Mouse (Mus musculus) liver, embryonic 16.5 days (tissue): ENCODE measurements around the gene Myo10. TPM values are rescaled to one million over a fixed set of nuclear protein-coding genes. Genes with fewer than 3 reads are reported as not detected.

Experiments
- ATAC-seq: fragments of 200-750 bp; cut with Nextera tagmentation; 2 replicates; pipeline ENCODE4 v1.8.0; 2017; ENCODE audit warnings: low read depth, mild to moderate bottlenecking, moderate number of reproducible peaks, moderate library complexity
- H3K27ac ChIP-seq: fragments of 300-500 bp; sonication (generic); 2 replicates; pipeline ENCODE4 v1.5.1; 2014; ENCODE audit warnings: mild to moderate bottlenecking, low read length
- H3K27me3 ChIP-seq: fragments of 300-500 bp; sonication (generic); 2 replicates; pipeline ENCODE4 v1.6.1; 2014; ENCODE audit warnings: low read depth, low read length, mixed read lengths; ENCODE audit not compliant: control insufficient read depth, insufficient read depth
- H3K36me3 ChIP-seq: fragments of 300-500 bp; sonication (generic); 2 replicates; pipeline ENCODE4 v1.6.1; 2014; ENCODE audit warnings: mild to moderate bottlenecking; ENCODE audit not compliant: control insufficient read depth, insufficient read depth
- H3K4me1 ChIP-seq: fragments of 300-500 bp; sonication (generic); 2 replicates; pipeline ENCODE4 v1.6.1; 2014; ENCODE audit warnings: low read depth, low read length, mixed read lengths; ENCODE audit not compliant: control insufficient read depth
- H3K4me2 ChIP-seq: fragments of 300-500 bp; sonication (generic); 2 replicates; pipeline ENCODE4 v1.6.1; 2014; ENCODE audit warnings: low read depth, low read length, mixed read lengths
- H3K4me3 ChIP-seq: fragments of 300-500 bp; sonication (generic); 2 replicates; pipeline ENCODE4 v1.5.1; 2014; ENCODE audit warnings: low read depth, mild to moderate bottlenecking, low read length
- H3K9ac ChIP-seq: fragments of 300-500 bp; sonication (generic); 2 replicates; pipeline ENCODE4 v1.6.1; 2014; ENCODE audit warnings: low read depth, low read length
- H3K9me3 ChIP-seq: fragments of 300-500 bp; sonication (generic); replicated peaks from 2 replicates; pipeline ENCODE4 v1.6.1; 2016; ENCODE audit warnings: low read length; ENCODE audit not compliant: control insufficient read depth
- WGBS: fragments of 180-500 bp; shearing (Covaris S2); extraction: QIAGEN DNeasy Blood & Tissue Kit; methylation state at CpG from one replicate; pipeline ENCODE4 v1.1.7; 2014; ENCODE audit not compliant: insufficient replicate concordance; 5-methylcytosine and 5-hydroxymethylcytosine counted together
- polyA plus RNA-seq: library from polyadenylated mRNA; unstranded; fragments of >200 nt; fragmentation: Nextera tagmentation; extraction: Ambion mirVana; gene quantifications from 2 replicates; pipeline ENCODE4 v1.2.1, GENCODE M21; 2015

Myo10 gene
- polyA plus RNA-seq, 1 experiment from 2014 or later = 4.5 TPM

GRCm38 (mm10) chr15:25753878-25754277 lies 131.6 kb downstream of the Myo10 start:
- Histone ChIP-seq H3K27me3 (no peaks in the 10 kb centered on the region), H3K4me2 (no peak overlapping the region), H3K4me1 (no peaks in the 10 kb centered on the region; the same call in none of the 2 replicates), H3K36me3 (no peaks in the 10 kb centered on the region), H3K27ac (no peak overlapping the region), H3K9me3 (no peaks in the 10 kb centered on the region), H3K4me3 (no peak overlapping the region), H3K9ac (no peak overlapping the region)
- ATAC-seq = no peak

DNA sequence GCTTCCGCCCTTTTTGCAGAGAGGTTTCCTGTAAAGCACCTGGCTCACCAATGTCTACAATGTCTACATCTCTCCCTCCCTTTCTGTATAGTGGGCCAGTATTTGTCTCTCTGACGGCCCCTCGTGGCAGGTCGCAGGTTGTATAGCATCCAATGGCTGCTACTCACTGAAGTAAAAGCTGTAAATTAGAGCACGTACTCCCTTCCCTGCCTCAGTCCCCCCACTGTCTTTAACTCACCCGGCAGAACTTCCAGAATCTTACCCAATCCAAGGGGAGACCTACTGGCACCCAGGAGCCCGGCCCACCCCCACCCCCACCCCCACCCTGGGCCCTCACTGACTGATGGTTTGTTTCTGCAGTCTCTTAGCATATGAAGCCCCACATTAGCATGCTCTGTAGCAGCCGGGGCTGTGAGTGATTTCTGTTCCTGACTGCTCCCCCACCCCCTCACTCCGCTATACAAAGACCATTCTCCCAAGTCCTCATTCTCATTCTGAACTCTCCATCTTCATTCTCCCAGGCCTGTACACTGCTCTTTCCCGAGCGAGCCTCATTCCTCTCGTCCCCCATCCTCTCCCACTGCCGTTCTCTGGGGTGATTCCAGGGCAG lies 132.1 kb downstream of the Myo10 start:
- no peaks in the 10 kb centered on the region; the same call in none of the 2 replicates for H3K4me1 ChIP-seq
- WGBS = 59% methylated on average over 13 of the region's 13 CpGs
- H3K27ac ChIP-seq = no peak overlapping the region
- no peak overlapping the region for H3K4me2 ChIP-seq
- no peaks in the 10 kb centered on the region for H3K9me3 ChIP-seq
- no peak overlapping the region for H3K9ac ChIP-seq
- ATAC-seq = no peak
- H3K36me3 ChIP-seq = no peaks in the 10 kb centered on the region
- H3K27me3 ChIP-seq = no peaks in the 10 kb centered on the region
- H3K4me3 ChIP-seq = no peak overlapping the region

- H3K9me3 ChIP-seq = no peaks in the 10 kb centered on the region
- ATAC-seq = no peak
- no peak overlapping the region for H3K9ac ChIP-seq
- H3K27me3 ChIP-seq = no peaks in the 10 kb centered on the region
- H3K4me1 ChIP-seq = no peaks in the 10 kb centered on the region; the same call in none of the 2 replicates
- 56% methylated on average over 6 of the region's 6 CpGs for WGBS
- H3K27ac ChIP-seq = no peak overlapping the region
- no peak overlapping the region for H3K4me3 ChIP-seq
- H3K36me3 ChIP-seq = no peaks in the 10 kb centered on the region
- no peak overlapping the region for H3K4me2 ChIP-seq
Measured at GRCm38 (mm10) chr15:25755536-25755935, 133.2 kb downstream of the Myo10 start.

DNA sequence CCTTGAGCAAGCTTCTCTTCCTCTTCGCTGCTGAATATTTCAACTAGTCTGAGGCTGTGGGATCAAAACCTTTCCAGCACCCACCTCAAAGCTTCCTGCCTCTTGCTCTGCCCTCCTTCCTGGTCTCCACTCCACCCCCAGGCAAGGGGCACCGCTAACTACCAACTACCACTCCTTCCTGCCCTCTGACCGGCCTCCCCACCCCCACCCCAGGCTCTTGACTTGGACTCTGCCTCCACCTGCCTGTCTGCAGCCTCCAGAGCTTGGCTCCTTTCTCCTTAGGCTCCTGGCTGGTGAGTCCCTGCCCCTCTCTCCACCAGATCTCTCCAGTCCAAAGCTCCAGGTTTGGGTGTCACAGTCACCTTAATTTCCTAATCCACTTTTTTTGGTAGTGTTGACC lies 133.7 kb downstream of the Myo10 start:
- Histone ChIP-seq H3K9ac (no peak overlapping the region), H3K36me3 (no peaks in the 10 kb centered on the region), H3K27ac (no peak overlapping the region), H3K9me3 (no peaks in the 10 kb centered on the region), H3K4me1 (no peaks in the 10 kb centered on the region; the same call in none of the 2 replicates), H3K4me3 (no peak overlapping the region), H3K4me2 (no peak overlapping the region), H3K27me3 (no peaks in the 10 kb centered on the region)
- 23% methylated on average over 3 of the region's 3 CpGs for WGBS
- no peak for ATAC-seq

GRCm38 (mm10) chr15:25758037-25758436 lies 135.7 kb downstream of the Myo10 start:
- 61% methylated on average over 10 of the region's 10 CpGs for WGBS
- no peaks in the 10 kb centered on the region; the same call in none of the 2 replicates for H3K4me1 ChIP-seq
- H3K27me3 ChIP-seq = no peaks in the 10 kb centered on the region
- H3K4me2 ChIP-seq = no peak overlapping the region
- no peak overlapping the region for H3K27ac ChIP-seq
- no peaks in the 10 kb centered on the region for H3K9me3 ChIP-seq
- H3K4me3 ChIP-seq = no peak overlapping the region
- ATAC-seq = no peak
- no peaks in the 10 kb centered on the region for H3K36me3 ChIP-seq
- H3K9ac ChIP-seq = no peak overlapping the region

DNA sequence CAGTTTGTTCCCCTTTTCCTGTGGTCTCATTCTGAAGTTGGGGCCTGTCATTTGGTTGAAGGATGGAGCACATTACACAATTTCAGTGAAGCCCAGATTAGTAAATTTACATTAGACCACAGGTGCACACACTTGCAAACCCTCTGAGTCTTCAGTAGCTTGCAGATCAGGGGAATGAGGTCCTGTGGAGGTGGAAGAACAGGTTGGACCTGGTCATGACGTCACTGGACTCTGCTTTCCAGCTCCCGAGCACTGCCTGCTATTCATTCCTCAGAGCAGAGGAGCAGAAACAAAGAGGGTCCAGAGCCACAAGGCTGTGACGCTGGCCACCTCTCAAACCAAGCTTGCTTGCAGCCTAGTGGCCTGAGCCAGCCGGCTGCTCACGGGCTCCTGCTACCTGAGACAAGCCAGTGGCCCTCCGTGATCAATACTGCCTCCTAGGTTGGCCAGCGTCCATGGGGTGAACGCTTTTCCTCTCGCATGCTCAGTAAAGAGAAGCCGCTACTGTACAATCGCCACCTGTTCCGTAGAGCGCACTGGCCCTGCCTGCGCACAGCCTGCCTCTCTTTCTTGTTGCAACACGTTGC lies 136.3 kb downstream of the Myo10 start:
- H3K4me1 ChIP-seq = no peaks in the 10 kb centered on the region; the same call in none of the 2 replicates
- peak; percentile 68 for ATAC-seq
- no peaks in the 10 kb centered on the region for H3K27me3 ChIP-seq
- H3K4me2 ChIP-seq = no peak overlapping the region
- WGBS = 63% methylated on average over 15 of the region's 15 CpGs
- no peak overlapping the region for H3K27ac ChIP-seq
- no peaks in the 10 kb centered on the region for H3K9me3 ChIP-seq
- H3K36me3 ChIP-seq = no peaks in the 10 kb centered on the region
- H3K4me3 ChIP-seq = no peak overlapping the region
- no peak overlapping the region for H3K9ac ChIP-seq

DNA sequence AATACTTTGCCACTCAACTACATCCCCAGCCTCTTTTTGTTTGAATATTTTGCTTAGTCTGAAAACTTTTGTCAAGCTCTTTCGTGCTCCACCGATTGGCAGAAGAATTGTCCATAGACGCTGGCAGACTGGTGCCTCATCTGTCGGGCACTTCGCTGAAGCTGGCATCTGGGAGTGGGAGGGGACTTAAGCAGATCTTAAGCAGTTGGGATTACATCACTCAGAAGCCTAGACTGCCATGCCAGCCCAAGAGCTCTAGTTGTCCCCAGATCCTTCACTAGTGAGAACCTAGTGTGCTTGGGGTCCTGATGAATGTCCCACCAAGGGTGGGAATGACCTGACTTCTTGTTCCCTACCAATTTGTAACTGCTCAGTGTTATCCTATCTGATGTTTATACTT lies 138.0 kb downstream of the Myo10 start:
- no peaks in the 10 kb centered on the region for H3K36me3 ChIP-seq
- no peaks in the 10 kb centered on the region; the same call in none of the 2 replicates for H3K4me1 ChIP-seq
- H3K9ac ChIP-seq = no peak overlapping the region
- no peak overlapping the region for H3K27ac ChIP-seq
- H3K9me3 ChIP-seq = no peaks in the 10 kb centered on the region
- 84% methylated on average over 5 of the region's 5 CpGs for WGBS
- H3K4me3 ChIP-seq = no peak overlapping the region
- no peak overlapping the region for H3K4me2 ChIP-seq
- no peak for ATAC-seq
- no peaks in the 10 kb centered on the region for H3K27me3 ChIP-seq

GRCm38 (mm10) chr15:25761049-25761448 lies 138.7 kb downstream of the Myo10 start:
- no peaks in the 10 kb centered on the region for H3K27me3 ChIP-seq
- H3K4me2 ChIP-seq = no peak overlapping the region
- no peak overlapping the region for H3K27ac ChIP-seq
- ATAC-seq = no peak
- H3K4me3 ChIP-seq = no peak overlapping the region
- no peaks in the 10 kb centered on the region for H3K9me3 ChIP-seq
- no peaks in the 10 kb centered on the region for H3K36me3 ChIP-seq
- no peaks in the 10 kb centered on the region; the same call in none of the 2 replicates for H3K4me1 ChIP-seq
- WGBS = 73% methylated on average over 2 of the region's 2 CpGs
- H3K9ac ChIP-seq = no peak overlapping the region

- Histone ChIP-seq H3K4me2 (no peak overlapping the region), H3K36me3 (no peaks in the 10 kb centered on the region), H3K4me3 (no peak overlapping the region), H3K9ac (no peak overlapping the region), H3K27ac (no peak overlapping the region), H3K27me3 (no peaks in the 10 kb centered on the region), H3K9me3 (no peaks in the 10 kb centered on the region), H3K4me1 (no peaks in the 10 kb centered on the region; the same call in 1 of the 2 replicates)
- ATAC-seq = no peak
- 59% methylated on average over 8 of the region's 8 CpGs for WGBS
Measured at GRCm38 (mm10) chr15:25761800-25762211, 139.5 kb downstream of the Myo10 start.
